Mouse (Mus musculus) cortical plate, adult 2 months (tissue): ENCODE results near the gene Pafah1b2.

ENCODE experiments used
- CTCF ChIP-seq: fragments of 200-500 bp; IDR thresholded peaks from 2 replicates; pipeline ENCODE4 v1.5.1; 2011; ENCODE audit warnings: mild to moderate bottlenecking, control low read depth, low read length; ENCODE audit not compliant: insufficient read depth; ENCODE audit errors: extremely low read depth
- POLR2A ChIP-seq: fragments of 200-500 bp; IDR thresholded peaks from 2 replicates; pipeline ENCODE4 v1.6.1; 2011; ENCODE audit warnings: mild to moderate bottlenecking, low read length, control low read depth; ENCODE audit not compliant: insufficient read depth; ENCODE audit errors: extremely low read depth

GRCm38 (mm10) chr9:45958851-45959250, 53.6 kb downstream of the Pafah1b2 start:
- TF ChIP-seq CTCF (no peak), POLR2A (no peak)
